Mouse (Mus musculus): ENCODE measurements at regions not wholly inside any gene's neighbourhood (a gene's known extent, or its start where the extent isn't known, plus 50 kb on each side); places are given as distances from the start of the nearest gene placed in this dataset.

DNA sequence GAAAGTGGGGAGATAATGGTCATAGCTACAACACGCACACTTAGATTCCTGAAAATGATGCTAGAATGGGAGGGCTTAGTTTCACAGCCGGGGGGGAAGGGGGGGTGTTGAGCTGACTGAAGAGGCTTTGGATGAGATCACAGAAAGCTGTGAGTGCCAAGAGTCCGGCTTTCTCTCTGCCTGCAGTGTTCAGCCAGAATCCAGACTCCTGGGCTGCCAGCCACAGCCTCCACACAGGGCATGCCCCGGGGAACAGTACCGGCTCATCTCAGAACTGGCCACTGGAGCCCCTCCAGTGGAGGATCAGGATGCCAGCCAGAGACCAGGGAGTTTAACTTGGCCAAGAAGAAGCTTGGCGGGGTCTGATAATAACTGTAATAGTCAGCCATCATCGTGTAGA, 85.7 kb downstream of the Vcpkmt start:
- WGBS, result 84% methylated on average over 7 of the region's 7 CpGs

DNA sequence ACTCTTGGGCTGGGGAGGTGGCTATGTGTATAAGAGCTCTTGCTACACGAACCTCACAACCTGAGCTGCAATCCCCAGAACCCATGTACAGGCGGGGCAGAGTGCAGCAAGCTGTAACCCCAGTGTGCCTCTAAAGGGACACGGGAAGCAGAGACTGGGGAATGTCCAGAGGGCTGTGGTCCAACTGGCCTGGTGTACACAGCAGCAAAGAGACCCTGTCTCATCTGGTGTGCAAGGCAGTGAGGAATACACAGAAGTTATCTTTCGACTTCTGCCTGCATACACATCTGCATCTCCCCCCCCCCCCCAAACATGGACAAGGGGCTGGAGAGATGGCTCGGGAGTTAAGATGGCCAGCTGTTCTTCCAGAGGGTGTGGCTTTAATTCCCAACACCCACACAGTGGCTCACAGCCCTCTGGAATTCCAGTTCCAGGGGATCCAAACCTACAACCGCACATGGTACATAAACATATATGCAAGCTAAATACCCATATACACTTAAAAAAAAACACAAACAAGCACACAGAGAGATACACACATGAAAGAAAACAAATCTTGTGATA, 86.4 kb downstream of the Vcpkmt start:
- Histone ChIP-seq H3K4me2 (ENCODE audit: low read depth, severe bottlenecking) (no peak overlapping the region), H3K9ac (ENCODE audit: low read length) (no peak overlapping the region), H3K36me3 (ENCODE audit: control insufficient read depth, insufficient read depth, low read length) (no peaks in the 10 kb centered on the region), H3K4me3 (ENCODE audit: low read depth, low read length) (no peak overlapping the region), H3K9me3 (ENCODE audit: control insufficient read depth, low read length) (no peaks in the 10 kb centered on the region), H3K27ac (replicated peaks; ENCODE audit: low read depth, low read length) (no peak overlapping the region), H3K27me3 (ENCODE audit: control insufficient read depth, insufficient read depth, low read length) (no peaks in the 10 kb centered on the region), H3K4me1 (ENCODE audit: control insufficient read depth, insufficient read depth, low read length) (peaks cover 5% of the 10 kb centered on the region; the same call in 1 of the 2 replicates)
- ATAC-seq (ENCODE audit: insufficient number of reproducible peaks, low FRiP score, low TSS enrichment, low read depth) (no peak), DNase-seq (ENCODE audit: low spot score) (no peak)
- 74% methylated on average over 6 of the region's 6 CpGs for WGBS

More for the DNA sequence above, 85.7 kb downstream of the Vcpkmt start:
- ATAC-seq (ENCODE audit: insufficient number of reproducible peaks, low FRiP score, low TSS enrichment, low read depth) (no peak), DNase-seq (ENCODE audit: low spot score) (no peak)
- Histone ChIP-seq H3K9me3 (ENCODE audit: control insufficient read depth, low read length) (no peaks in the 10 kb centered on the region), H3K36me3 (ENCODE audit: control insufficient read depth, insufficient read depth, low read length) (no peaks in the 10 kb centered on the region), H3K9ac (ENCODE audit: low read length) (no peak overlapping the region; the same call in 1 of the 2 replicates), H3K27me3 (ENCODE audit: control insufficient read depth, insufficient read depth, low read length) (no peaks in the 10 kb centered on the region), H3K4me1 (ENCODE audit: control insufficient read depth, insufficient read depth, low read length) (peaks cover 7% of the 10 kb centered on the region; the same call in 1 of the 2 replicates), H3K4me3 (ENCODE audit: low read depth, low read length) (no peak overlapping the region), H3K4me2 (ENCODE audit: low read depth, severe bottlenecking) (no peak overlapping the region), H3K27ac (replicated peaks; ENCODE audit: low read depth, low read length) (no peak overlapping the region)

DNA sequence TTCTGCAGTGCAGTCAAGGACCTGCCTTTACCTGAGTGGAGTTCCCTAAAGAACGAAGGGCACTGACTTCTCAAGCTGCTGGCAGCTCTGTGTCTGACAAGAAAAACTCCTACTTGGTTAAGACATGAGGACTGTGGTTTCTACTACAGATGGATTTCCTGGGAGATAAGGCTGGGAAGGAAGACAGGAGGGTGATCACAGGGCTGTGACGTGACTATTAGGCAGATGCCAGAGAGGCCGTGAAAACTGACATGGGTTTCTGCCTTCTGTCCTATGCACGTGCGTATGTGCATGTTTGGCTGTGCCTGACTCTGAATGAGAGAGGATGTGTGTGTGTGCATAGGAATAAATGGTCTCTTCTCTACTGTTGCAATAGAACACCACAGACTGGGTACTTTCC, 87.1 kb downstream of the Vcpkmt start:
- no peak overlapping the region for H3K27ac ChIP-seq (replicated peaks; ENCODE audit: low read depth, low read length)
- H3K4me3 ChIP-seq (ENCODE audit: low read depth, low read length), result no peak overlapping the region
- ATAC-seq (ENCODE audit: insufficient number of reproducible peaks, low FRiP score, low TSS enrichment, low read depth) (no peak), DNase-seq (ENCODE audit: low spot score) (no peak)
- no peak overlapping the region for H3K9ac ChIP-seq (ENCODE audit: low read length)
- H3K4me2 ChIP-seq (ENCODE audit: low read depth, severe bottlenecking), result no peak overlapping the region
- no peaks in the 10 kb centered on the region for H3K9me3 ChIP-seq (ENCODE audit: control insufficient read depth, low read length)
- H3K4me1 ChIP-seq (ENCODE audit: control insufficient read depth, insufficient read depth, low read length), result no peaks in the 10 kb centered on the region
- no peaks in the 10 kb centered on the region for H3K27me3 ChIP-seq (ENCODE audit: control insufficient read depth, insufficient read depth, low read length)
- 91% methylated on average over 5 of the region's 5 CpGs for WGBS
- no peaks in the 10 kb centered on the region for H3K36me3 ChIP-seq (ENCODE audit: control insufficient read depth, insufficient read depth, low read length)

DNA sequence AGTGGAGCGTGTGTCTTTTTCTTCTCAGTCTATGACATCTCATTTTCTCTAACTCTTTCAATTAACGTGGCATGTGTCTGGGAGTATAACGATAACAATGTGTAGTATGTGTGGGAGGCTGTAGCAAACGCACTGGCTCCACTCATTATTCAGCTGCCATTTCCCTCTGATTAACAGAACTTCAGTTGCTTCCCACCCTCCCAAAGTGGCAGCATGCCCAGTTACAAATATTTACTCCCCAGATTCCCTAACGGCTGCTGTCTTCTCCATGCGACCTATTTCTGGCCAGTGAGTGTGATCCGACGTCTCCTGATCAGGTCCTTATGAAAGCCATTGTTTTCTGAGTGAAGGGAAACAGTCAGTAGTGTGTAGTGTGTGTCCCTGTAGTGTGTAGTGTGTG, 88.2 kb downstream of the Vcpkmt start:
- no peak overlapping the region for H3K4me3 ChIP-seq (ENCODE audit: low read depth, low read length)
- WGBS, result 80% methylated on average over 8 of the region's 8 CpGs
- ATAC-seq (ENCODE audit: insufficient number of reproducible peaks, low FRiP score, low TSS enrichment, low read depth) (no peak), DNase-seq (ENCODE audit: low spot score) (no peak)
- no peak overlapping the region for H3K27ac ChIP-seq (replicated peaks; ENCODE audit: low read depth, low read length)
- H3K9me3 ChIP-seq (ENCODE audit: control insufficient read depth, low read length), result no peaks in the 10 kb centered on the region
- no peaks in the 10 kb centered on the region for H3K27me3 ChIP-seq (ENCODE audit: control insufficient read depth, insufficient read depth, low read length)
- no peak overlapping the region for H3K9ac ChIP-seq (ENCODE audit: low read length)
- no peaks in the 10 kb centered on the region for H3K4me1 ChIP-seq (ENCODE audit: control insufficient read depth, insufficient read depth, low read length)
- no peaks in the 10 kb centered on the region for H3K36me3 ChIP-seq (ENCODE audit: control insufficient read depth, insufficient read depth, low read length)
- H3K4me2 ChIP-seq (ENCODE audit: low read depth, severe bottlenecking), result no peak overlapping the region

DNA sequence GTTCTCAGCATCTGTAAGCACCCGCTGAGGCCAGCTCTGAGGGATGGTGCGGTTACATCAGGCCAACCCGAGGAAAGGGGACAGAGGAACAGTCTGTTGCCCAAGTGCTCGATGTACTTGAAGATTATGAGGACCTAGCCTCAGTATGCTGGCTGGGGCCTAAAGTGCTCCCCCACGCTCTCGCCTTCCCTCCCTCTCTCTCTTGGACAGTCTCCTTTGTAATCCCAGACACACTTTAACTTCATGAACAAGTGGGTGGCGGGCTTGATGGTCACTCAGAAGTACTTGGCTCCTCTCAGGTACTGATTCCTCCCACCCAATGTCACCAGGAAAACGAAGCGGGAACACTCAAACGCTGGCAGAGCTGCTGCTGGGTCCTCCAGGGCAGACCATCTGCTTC, 93.1 kb downstream of the Vcpkmt start:
- Histone ChIP-seq H3K9me3 (ENCODE audit: control insufficient read depth, low read length) (no peaks in the 10 kb centered on the region), H3K27me3 (ENCODE audit: control insufficient read depth, insufficient read depth, low read length) (no peaks in the 10 kb centered on the region), H3K27ac (replicated peaks; ENCODE audit: low read depth, low read length) (no peak overlapping the region), H3K9ac (ENCODE audit: low read length) (no peak overlapping the region), H3K36me3 (ENCODE audit: control insufficient read depth, insufficient read depth, low read length) (no peaks in the 10 kb centered on the region), H3K4me3 (ENCODE audit: low read depth, low read length) (no peak overlapping the region), H3K4me2 (ENCODE audit: low read depth, severe bottlenecking) (no peak overlapping the region), H3K4me1 (ENCODE audit: control insufficient read depth, insufficient read depth, low read length) (no peaks in the 10 kb centered on the region)
- 88% methylated on average over 10 of the region's 10 CpGs for WGBS
- no peak for ATAC-seq (ENCODE audit: insufficient number of reproducible peaks, low FRiP score, low TSS enrichment, low read depth)
- no peak for DNase-seq (ENCODE audit: low spot score)

DNA sequence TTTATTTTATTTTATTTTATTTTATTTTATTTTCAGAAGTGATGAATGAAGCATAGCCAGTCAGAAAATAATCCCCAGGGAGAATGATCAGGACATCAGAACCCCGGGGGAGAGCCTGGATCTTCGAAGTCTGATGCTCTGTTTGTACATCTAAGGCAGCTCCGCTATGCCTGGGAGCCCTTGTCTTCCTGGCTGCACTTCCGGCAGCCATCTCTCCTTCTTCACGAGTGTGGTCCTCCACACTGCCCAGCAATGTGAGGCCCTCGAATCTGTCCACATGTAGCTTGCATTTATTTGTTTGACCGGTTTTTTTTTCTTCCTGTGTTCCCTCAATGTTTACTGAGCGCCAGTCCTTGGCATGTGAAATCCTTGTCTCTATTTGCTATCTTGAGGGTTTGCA, 95.9 kb downstream of the Vcpkmt start:
- Histone ChIP-seq H3K4me2 (ENCODE audit: low read depth, severe bottlenecking) (no peak overlapping the region), H3K9ac (ENCODE audit: low read length) (no peak overlapping the region), H3K27ac (replicated peaks; ENCODE audit: low read depth, low read length) (no peak overlapping the region), H3K27me3 (ENCODE audit: control insufficient read depth, insufficient read depth, low read length) (no peaks in the 10 kb centered on the region), H3K4me1 (ENCODE audit: control insufficient read depth, insufficient read depth, low read length) (no peaks in the 10 kb centered on the region), H3K4me3 (ENCODE audit: low read depth, low read length) (no peak overlapping the region), H3K9me3 (ENCODE audit: control insufficient read depth, low read length) (no peaks in the 10 kb centered on the region), H3K36me3 (ENCODE audit: control insufficient read depth, insufficient read depth, low read length) (no peaks in the 10 kb centered on the region)
- WGBS, result 82% methylated on average over 8 of the region's 8 CpGs
- ATAC-seq (ENCODE audit: insufficient number of reproducible peaks, low FRiP score, low TSS enrichment, low read depth), result no peak
- no peak for DNase-seq (ENCODE audit: low spot score)

DNA sequence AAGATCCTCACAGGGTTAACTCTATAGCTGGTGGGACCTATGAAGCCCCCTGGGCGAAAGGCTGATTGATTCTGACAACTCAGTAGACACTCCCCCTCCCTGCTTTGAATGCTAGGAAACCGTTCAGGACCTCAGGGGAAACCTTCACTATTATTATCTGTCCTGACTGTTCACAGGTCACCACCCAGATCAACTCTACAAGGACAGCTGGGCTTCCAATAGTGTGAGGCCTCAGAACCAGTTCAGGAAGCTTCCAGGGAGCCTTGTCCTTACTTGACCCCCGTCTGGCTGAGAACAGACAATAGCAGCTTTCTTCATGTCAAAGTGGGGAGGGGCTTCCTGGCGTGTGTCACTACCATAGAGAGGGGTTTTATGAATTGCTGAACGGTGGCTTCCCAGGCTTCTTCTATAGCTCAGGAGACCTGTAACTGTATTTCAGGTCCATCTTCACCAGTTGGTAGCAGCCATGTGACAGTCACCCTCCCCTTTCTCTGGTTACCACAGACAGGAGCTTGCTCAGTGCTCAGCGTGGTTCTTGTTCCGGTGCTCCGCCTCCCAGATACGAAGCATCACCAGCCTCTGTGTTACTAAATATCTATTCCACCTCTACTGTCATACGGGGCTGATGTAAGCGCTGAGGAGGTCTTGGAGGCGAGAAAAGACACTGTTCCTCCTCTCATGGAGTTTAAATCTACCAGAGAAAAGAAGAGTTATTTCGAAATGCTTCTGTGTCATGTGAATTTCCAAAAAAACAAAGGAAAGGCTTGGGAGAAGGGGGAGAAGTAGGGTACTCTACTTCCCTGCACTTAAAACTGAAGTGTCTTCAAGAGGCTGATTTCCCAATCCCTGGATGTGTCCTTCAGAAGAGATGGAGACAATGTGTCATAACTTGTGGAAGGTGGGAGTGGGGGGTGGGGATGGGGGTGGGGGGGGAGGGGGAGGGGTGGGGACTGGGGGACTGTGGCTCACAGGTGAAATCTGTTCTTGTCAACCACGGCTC, 96.9 kb downstream of the Vcpkmt start:
- H3K9ac ChIP-seq (ENCODE audit: low read length), result no peak overlapping the region
- H3K27ac ChIP-seq (replicated peaks; ENCODE audit: low read depth, low read length), result no peak overlapping the region
- no peaks in the 10 kb centered on the region for H3K9me3 ChIP-seq (ENCODE audit: control insufficient read depth, low read length)
- ATAC-seq (ENCODE audit: insufficient number of reproducible peaks, low FRiP score, low TSS enrichment, low read depth), result no peak
- H3K4me1 ChIP-seq (ENCODE audit: control insufficient read depth, insufficient read depth, low read length), result no peaks in the 10 kb centered on the region
- no peaks in the 10 kb centered on the region for H3K27me3 ChIP-seq (ENCODE audit: control insufficient read depth, insufficient read depth, low read length)
- no peak overlapping the region for H3K4me3 ChIP-seq (ENCODE audit: low read depth, low read length)
- WGBS, result 48% methylated on average over 14 of the region's 14 CpGs
- H3K36me3 ChIP-seq (ENCODE audit: control insufficient read depth, insufficient read depth, low read length), result no peaks in the 10 kb centered on the region
- no peak overlapping the region for H3K4me2 ChIP-seq (ENCODE audit: low read depth, severe bottlenecking)
- no peak for DNase-seq (ENCODE audit: low spot score)

DNA sequence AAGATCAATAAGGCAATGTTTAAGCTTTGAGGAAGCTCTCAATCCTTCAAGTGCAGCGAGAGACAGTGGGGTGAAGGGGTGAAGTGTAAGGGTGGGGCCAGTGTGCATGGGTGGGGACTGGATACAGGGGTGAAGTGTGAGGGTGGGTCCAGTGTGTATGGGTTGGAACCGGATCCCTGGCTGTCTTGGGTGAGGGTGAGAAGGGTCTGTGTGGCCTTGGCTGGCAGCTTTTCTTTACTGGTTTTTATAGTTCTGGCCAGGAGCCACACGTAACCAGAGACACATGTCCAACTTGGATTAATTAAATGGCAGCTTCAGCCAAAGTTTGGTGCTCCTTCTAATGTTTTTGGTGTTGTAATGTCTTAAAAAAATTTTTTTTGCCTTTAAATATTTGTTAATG, 101.4 kb downstream of the Vcpkmt start:
- DNase-seq (ENCODE audit: low spot score), result no peak
- H3K27me3 ChIP-seq (ENCODE audit: control insufficient read depth, insufficient read depth, low read length), result no peaks in the 10 kb centered on the region
- no peak overlapping the region for H3K9ac ChIP-seq (ENCODE audit: low read length)
- no peak overlapping the region for H3K4me3 ChIP-seq (ENCODE audit: low read depth, low read length)
- H3K9me3 ChIP-seq (ENCODE audit: control insufficient read depth, low read length), result no peaks in the 10 kb centered on the region
- H3K4me1 ChIP-seq (ENCODE audit: control insufficient read depth, insufficient read depth, low read length), result peaks cover 4% of the 10 kb centered on the region
- no peak overlapping the region for H3K4me2 ChIP-seq (ENCODE audit: low read depth, severe bottlenecking)
- WGBS, result 43% methylated on average over 3 of the region's 3 CpGs
- ATAC-seq (ENCODE audit: insufficient number of reproducible peaks, low FRiP score, low TSS enrichment, low read depth), result no peak
- H3K36me3 ChIP-seq (ENCODE audit: control insufficient read depth, insufficient read depth, low read length), result no peaks in the 10 kb centered on the region
- H3K27ac ChIP-seq (replicated peaks; ENCODE audit: low read depth, low read length), result no peak overlapping the region
